Mouse (Mus musculus) forebrain, embryonic 11.5 days (tissue): ENCODE measurements around the gene Uhrf1bp1. TPM values are rescaled to one million over a fixed set of nuclear protein-coding genes. Genes with fewer than 3 reads are reported as not detected.

Experiments
- ATAC-seq: fragments of 200-750 bp; cut with Nextera tagmentation; replicated peaks from 2 replicates; pipeline ENCODE4 v1.8.0; 2017; ENCODE audit warnings: moderate TSS enrichment; ENCODE audit not compliant: low FRiP score
- DNase-seq: peaks from one replicate; pipeline ENCODE4 v3.0.0-alpha.2; 2017; ENCODE audit warnings: low spot score
- H3K27ac ChIP-seq: fragments of 300-500 bp; sonication (generic); 2 replicates; pipeline ENCODE4 v1.5.1; 2014; ENCODE audit warnings: low read depth, low read length
- H3K27me3 ChIP-seq: fragments of 300-500 bp; sonication (generic); 2 replicates; pipeline ENCODE4 v1.6.1; 2014; ENCODE audit warnings: mild to moderate bottlenecking, low read length, mixed read lengths; ENCODE audit not compliant: control insufficient read depth, insufficient read depth
- H3K36me3 ChIP-seq: fragments of 300-500 bp; sonication (generic); 2 replicates; pipeline ENCODE4 v1.6.1; 2014; ENCODE audit warnings: mild to moderate bottlenecking, low read length, moderate library complexity, mixed read lengths; ENCODE audit not compliant: control insufficient read depth, insufficient read depth
- H3K4me1 ChIP-seq: fragments of 300-500 bp; sonication (generic); replicated peaks from 2 replicates; pipeline ENCODE4 v1.6.1; 2014; ENCODE audit warnings: low read length, mixed read lengths; ENCODE audit not compliant: control insufficient read depth, insufficient read depth
- H3K4me2 ChIP-seq: fragments of 300-500 bp; sonication (generic); 2 replicates; pipeline ENCODE4 v1.6.1; 2014; ENCODE audit warnings: low read depth, mild to moderate bottlenecking, low read length, moderate library complexity, mixed read lengths; ENCODE audit not compliant: severe bottlenecking
- H3K4me3 ChIP-seq: fragments of 300-500 bp; sonication (generic); 2 replicates; pipeline ENCODE4 v1.5.1; 2014; ENCODE audit warnings: low read depth, low read length
- H3K9ac ChIP-seq: fragments of 300-500 bp; sonication (generic); 2 replicates; pipeline ENCODE4 v1.6.1; 2014; ENCODE audit warnings: low read length
- H3K9me3 ChIP-seq: fragments of 300-500 bp; sonication (generic); 2 replicates; pipeline ENCODE4 v1.6.1; 2016; ENCODE audit warnings: low read length, mixed read lengths; ENCODE audit not compliant: control insufficient read depth
- WGBS: fragments of 180-500 bp; shearing (Covaris S2); extraction: QIAGEN DNeasy Blood & Tissue Kit; methylation state at CpG from one replicate; pipeline ENCODE4 v1.1.7; 2014; 5-methylcytosine and 5-hydroxymethylcytosine counted together
- polyA plus RNA-seq: library from polyadenylated mRNA; unstranded; fragments of >200 nt; fragmentation: Nextera tagmentation; extraction: Ambion mirVana; gene quantifications from 2 replicates; pipeline ENCODE4 v1.2.1, GENCODE M21; 2014

Uhrf1bp1 gene
- polyA plus RNA-seq, 1 experiment from 2014 or later = 9.7 TPM

DNA sequence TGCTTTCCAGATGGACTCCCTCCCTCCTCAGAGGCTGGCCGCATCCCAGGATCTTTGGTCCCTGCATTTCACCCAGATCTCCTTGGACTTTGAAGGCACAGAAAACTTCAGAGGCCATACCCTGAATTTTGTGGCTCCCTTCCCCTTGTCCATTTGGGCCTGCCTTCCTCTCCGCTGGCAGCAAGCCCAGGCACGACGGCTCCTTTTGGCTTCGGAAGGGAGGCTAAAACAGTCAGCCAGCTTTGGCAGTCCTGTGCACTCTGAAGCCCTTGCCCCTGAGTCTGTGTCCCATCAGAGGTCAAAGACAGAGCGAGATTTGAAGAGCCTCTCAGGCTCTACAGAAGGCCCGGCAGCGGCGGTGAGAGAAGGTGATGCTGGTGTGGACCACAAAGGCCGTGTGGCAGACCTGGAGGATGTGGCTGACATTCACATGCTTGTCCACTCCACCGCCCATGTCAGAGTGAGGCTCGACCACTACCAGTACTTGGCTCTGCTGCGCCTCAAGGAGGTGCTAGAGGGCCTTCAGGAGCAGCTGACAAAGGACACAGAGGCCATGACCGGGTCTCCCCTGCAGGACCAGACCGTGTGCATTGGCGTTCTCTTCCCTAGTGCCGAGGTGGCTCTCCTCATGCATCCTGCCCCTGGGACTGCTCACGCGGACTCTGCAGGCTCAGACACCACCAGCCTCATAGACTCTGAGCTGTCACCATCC lies 30.4 kb downstream of the Uhrf1bp1 start:
- Histone ChIP-seq H3K36me3 (peaks cover 2% of the 10 kb centered on the region; the same call in 1 of the 2 replicates), H3K4me1 (no peaks in the 10 kb centered on the region), H3K9ac (no peak overlapping the region), H3K9me3 (no peaks in the 10 kb centered on the region), H3K4me3 (no peak overlapping the region), H3K27me3 (no peaks in the 10 kb centered on the region), H3K27ac (no peak overlapping the region), H3K4me2 (no peak overlapping the region)
- DNase-seq (no peak), ATAC-seq (no peak)
- WGBS = 88% methylated on average over 19 of the region's 19 CpGs

DNA sequence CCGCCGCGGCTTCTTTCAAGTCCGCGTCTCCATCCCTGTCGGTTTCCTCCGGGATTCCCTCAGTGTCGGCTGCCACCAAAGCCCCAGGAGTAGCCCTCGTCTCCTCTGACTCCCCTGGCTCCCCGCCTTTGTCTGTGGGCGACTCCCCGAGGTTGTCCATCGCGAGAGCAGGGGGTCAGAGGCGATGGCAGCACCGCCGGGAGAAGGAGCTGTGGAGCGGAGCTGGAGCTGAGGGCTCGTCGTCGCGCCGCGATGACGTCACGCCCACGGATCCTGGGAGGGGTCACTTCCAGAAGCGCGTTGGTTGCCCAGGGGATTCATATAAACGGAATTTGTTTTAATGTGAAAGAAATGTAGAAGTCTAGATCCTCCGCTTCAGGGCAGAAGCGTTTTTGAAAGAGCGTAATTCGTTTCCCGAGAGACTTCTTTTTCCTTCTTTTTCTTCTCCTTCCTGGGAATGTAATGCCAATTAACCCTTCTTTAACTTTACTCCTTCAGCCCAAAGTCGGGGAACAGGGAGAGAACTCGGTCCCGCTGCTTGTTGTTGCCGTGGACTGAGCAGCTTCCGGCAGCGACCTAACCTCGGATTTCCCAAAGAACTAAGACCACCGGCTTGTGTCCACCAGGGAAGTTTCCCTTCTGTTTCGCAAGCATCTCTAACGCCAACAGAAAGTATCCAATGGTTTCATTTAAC lies 51.4 kb downstream of the Uhrf1bp1 start:
- H3K4me3 ChIP-seq = peak overlapping the region; percentile 92
- no peaks in the 10 kb centered on the region for H3K9me3 ChIP-seq
- DNase-seq = peak; percentile 96
- H3K36me3 ChIP-seq = peaks cover 4% of the 10 kb centered on the region; the same call in 1 of the 2 replicates
- H3K9ac ChIP-seq = peak overlapping the region; percentile 88
- no peaks in the 10 kb centered on the region for H3K27me3 ChIP-seq
- peaks cover 9% of the 10 kb centered on the region; the same call in 1 of the 2 replicates for H3K4me1 ChIP-seq
- H3K27ac ChIP-seq = 0 out of 2 replicates have a peak overlapping the region, but pooled peaks have one; percentile 4
- peak overlapping the region; percentile 96 for H3K4me2 ChIP-seq
- peak; percentile 38 for ATAC-seq
- WGBS = under 1% methylated on average over 45 of the region's 45 CpGs

DNA sequence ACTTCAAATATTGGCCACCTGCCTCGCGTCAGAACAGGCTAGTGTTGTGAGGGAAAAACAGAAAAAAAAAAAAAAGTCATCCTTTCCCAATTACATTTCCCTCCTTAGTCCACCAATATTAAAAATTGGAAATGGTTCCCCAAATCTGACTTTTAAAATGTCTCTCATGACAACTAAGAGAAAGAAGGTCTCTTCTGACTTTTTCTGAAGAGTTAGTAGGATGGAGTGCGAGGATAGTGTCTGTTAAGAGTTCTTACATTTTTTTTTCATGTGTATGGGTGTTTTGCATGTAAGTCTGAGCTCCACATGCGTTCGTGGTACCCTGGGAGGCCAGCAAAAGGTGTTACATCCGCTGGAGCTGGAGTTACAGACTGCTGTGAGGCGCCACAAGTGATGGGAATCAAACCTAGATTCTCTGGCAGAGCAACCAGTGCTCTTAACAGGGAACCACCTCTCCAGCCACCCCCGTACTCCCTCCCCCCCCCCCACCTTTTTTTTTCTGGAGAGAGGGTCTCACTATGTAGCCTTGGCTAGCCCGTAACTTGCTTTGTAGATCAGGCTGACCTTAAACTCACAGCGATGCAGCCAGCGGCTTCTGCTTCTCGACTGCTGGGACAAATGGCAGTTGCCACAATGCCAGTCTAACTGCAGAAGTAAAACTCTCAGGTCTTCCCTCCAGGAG lies 52.1 kb downstream of the Uhrf1bp1 start:
- H3K9me3 ChIP-seq = no peaks in the 10 kb centered on the region
- peak overlapping the region; percentile 96 for H3K4me2 ChIP-seq
- H3K27me3 ChIP-seq = no peaks in the 10 kb centered on the region
- H3K4me1 ChIP-seq = peaks cover 9% of the 10 kb centered on the region; the same call in 1 of the 2 replicates
- H3K36me3 ChIP-seq = peaks cover 2% of the 10 kb centered on the region; the same call in 1 of the 2 replicates
- H3K9ac ChIP-seq = peak overlapping the region; percentile 88
- DNase-seq (peak; percentile 71), ATAC-seq (no peak)
- WGBS = 1% methylated on average over 12 of the region's 12 CpGs
- H3K4me3 ChIP-seq = peak overlapping the region; percentile 92
- H3K27ac ChIP-seq = peak overlapping the region; percentile 47; the same call in 1 of the 2 replicates

DNA sequence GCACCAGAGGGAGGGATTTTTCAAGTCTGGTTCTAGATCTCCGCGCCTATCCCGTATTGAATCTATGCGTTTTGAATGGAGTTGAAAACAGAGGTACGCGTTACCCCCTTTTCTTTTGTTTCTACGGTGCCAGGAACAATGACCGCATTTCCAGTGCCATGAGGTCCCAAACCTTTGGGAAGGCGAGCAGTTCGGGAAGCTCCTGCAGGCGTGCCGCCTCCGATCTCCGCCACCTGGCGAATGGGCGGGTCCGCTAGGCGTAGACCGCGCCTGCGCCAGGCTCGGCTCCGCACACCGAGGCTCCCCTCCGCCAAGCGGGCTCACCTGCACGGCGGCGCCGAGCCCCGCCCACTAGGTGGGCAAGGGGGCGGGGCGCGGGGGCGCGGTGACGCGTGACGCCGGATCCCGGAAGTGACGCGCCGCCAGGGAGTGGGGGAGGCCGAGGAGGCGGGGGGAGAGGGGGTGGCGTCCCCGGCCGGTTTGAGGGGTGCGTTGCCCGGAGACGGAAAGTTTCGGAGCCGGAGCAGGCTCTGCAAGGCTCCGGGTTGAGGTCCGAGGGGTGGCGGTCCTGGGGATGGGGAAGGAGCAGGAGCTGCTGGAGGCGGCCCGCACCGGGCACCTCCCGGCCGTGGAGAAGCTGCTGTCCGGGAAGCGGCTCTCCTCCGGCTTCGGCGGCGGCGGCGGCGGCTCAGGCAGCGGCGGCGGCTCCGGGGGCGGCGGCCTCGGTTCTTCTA lies 52.8 kb downstream of the Uhrf1bp1 start, which contains the start of gene Anks1:
TSS of gene Anks1 (plus strand) at position 419 of the 734 bp plus-strand sequence.
- Histone ChIP-seq H3K36me3 (no peaks in the 10 kb centered on the region), H3K27ac (peak within 1 kb of the TSS; percentile 50), H3K27me3 (no peaks in the 10 kb centered on the region), H3K4me1 (peaks cover 9% of the 10 kb centered on the region; the same call in 1 of the 2 replicates), H3K4me2 (peak within 1 kb of the TSS; percentile 96), H3K4me3 (peak within 1 kb of the TSS; percentile 92), H3K9me3 (no peaks in the 10 kb centered on the region), H3K9ac (peak within 1 kb of the TSS; percentile 88)
- ATAC-seq (peak; percentile 85), DNase-seq (peak; percentile 95)
- under 1% methylated on average over 70 of the region's 78 CpGs for WGBS

DNA sequence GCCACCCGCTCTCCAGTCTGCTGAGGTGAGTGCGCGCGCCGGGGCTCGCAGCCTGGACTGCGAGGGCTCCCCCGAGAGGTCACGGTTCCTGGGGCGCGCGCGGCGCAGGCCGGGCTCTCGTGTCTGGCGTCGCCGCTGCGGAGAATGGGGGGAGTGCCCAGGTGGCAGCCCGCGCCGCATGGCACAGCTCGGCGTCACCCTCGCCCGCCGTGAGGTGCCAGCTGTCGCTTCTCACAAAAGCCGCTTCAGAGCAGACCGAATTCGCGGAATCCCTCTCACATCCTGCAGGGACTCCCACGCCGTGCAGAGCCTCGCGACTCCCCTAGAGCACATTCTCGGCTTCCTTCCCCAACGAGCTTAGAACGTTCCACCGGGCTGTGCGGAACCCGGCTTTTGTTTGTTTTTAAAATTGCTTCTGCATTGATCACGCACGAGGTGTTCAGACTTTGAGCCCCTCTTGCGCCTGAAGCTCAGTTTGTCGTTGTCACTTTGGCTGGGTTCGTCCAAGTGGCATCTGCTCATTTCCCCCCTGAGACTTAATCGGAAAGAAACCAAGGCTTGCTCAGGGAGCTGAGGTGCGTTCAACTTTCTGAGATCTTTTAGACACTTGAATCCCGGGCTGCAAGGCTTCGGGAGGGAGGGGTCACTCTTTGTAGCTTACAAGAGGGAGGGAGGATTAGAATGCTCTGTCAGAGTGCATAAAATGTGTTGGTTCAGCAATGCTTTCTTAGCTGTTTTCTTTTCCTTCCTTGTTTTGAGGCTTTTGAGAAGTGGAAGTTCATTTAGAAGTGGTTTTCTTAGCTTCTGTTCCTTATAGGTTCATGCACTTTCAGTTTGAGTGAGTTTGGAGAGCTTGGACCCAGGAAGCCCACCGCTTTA lies 53.6 kb downstream of the Uhrf1bp1 start, which contains the start of gene Taf11:
TSS of gene Taf11 (minus strand) at position 223 of the 879 bp plus-strand sequence.
- ATAC-seq (peak; percentile 60), DNase-seq (no peak)
- H3K27ac ChIP-seq = peak within 1 kb of the TSS; percentile 50
- peak within 1 kb of the TSS; percentile 92 for H3K4me3 ChIP-seq
- peak within 1 kb of the TSS; percentile 88 for H3K9ac ChIP-seq
- H3K4me2 ChIP-seq = peak within 1 kb of the TSS; percentile 96
- H3K36me3 ChIP-seq = no peaks in the 10 kb centered on the region
- H3K9me3 ChIP-seq = no peaks in the 10 kb centered on the region
- H3K4me1 ChIP-seq = peaks cover 9% of the 10 kb centered on the region; the same call in 1 of the 2 replicates
- WGBS = 2% methylated on average over 53 of the region's 53 CpGs
- H3K27me3 ChIP-seq = no peaks in the 10 kb centered on the region

DNA sequence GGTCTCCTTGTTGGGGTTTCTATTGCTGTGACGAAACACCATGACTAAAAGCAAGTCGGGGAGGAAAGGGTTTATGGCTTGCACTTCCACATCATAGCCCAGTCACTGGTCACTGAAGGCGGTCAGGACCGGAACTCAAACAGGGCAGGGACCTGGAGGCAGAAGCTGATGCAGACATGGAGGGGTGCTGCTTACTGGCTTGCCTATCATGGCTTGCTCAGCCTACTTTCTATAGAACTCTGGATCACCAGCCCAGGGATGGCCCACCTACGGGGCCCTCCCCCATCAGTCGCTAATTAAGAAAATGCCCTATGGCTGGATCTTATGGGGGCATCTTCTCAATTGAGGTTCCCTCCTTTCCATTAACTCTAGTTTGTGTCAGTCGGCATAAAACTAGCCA lies 55.1 kb downstream of the Uhrf1bp1 start:
- H3K4me2 ChIP-seq = no peak overlapping the region
- DNase-seq = no peak
- WGBS = 91% methylated on average over 7 of the region's 7 CpGs
- no peak overlapping the region for H3K9ac ChIP-seq
- H3K27ac ChIP-seq = no peak overlapping the region
- no peaks in the 10 kb centered on the region for H3K27me3 ChIP-seq
- no peak overlapping the region for H3K4me3 ChIP-seq
- peaks cover 8% of the 10 kb centered on the region; the same call in 1 of the 2 replicates for H3K4me1 ChIP-seq
- no peak for ATAC-seq
- no peaks in the 10 kb centered on the region for H3K36me3 ChIP-seq
- H3K9me3 ChIP-seq = no peaks in the 10 kb centered on the region

DNA sequence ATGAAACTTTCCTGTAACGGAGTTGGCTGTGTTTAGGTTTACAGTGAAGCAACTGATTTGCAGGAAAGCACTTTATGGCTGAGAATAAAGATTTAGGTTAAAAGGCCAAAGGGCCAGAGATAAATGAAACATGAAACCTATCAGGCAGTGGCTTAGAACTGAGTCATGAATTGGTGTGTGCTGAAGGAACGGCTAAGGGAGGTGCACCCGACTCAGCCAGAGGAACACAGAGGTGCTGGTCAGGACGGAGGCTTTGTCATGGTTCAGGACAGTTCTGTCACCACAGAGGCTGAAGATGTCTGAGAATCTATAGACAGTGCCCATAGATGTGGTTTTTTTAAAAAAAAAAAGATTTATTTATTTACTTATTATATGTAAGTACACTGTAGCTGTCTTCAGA lies 58.5 kb downstream of the Uhrf1bp1 start:
- Histone ChIP-seq H3K27ac (no peak overlapping the region), H3K4me2 (no peak overlapping the region), H3K9me3 (no peaks in the 10 kb centered on the region), H3K27me3 (no peaks in the 10 kb centered on the region), H3K4me1 (peaks cover 4% of the 10 kb centered on the region; the same call in 1 of the 2 replicates), H3K4me3 (no peak overlapping the region), H3K9ac (no peak overlapping the region), H3K36me3 (no peaks in the 10 kb centered on the region)
- DNase-seq (no peak), ATAC-seq (no peak)
- 91% methylated on average over 4 of the region's 4 CpGs for WGBS
